Comparison of ENCODE assay signal across 27 mouse cellular contexts in the genomic region with DNA sequence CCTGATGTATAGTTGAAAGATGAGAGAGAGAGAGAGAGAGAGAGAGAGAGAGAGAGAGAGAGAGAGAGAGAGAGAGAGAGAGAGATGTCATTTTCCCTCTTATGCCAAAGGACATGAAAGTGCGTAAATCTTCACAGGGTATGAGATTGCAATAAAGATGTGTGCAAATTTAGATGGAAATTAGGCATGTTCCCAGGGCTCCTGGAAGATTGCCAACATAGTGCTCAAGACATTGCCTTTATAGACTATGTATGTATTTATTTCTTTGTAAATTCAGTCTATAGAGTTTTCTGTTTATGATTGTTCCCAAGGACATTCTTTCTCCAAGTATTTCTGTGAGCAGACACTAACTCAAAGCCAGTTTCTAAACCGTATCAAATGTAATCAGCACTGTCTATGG.
DNase-seq lines count a peak whose midpoint lies in the region; ATAC-seq and TF ChIP-seq lines count a peak whose summit lies in the region.
"Had no signal": no experiment of that assay in that cellular context is flagged by ENCODE, and none has a peak within 500 bp of the region (broad histone marks: within the 10 kb centered on the region; RNA-seq: fewer than 3 reads in every experiment).

No protein-coding gene starts in this region.

- TF ChIP-seq CTCF in forebrain, postnatal 0 days (IDR thresholded peaks at IDR 0.05; ENCODE audit: low read depth): no peak

- peak; percentile 4 to 7 for DNase-seq in cerebellum, postnatal 10 days
- no peak for DNase-seq in cerebellum, adult 9-11 months
- peak; percentile 28 for DNase-seq in forebrain, embryonic 14.5 days (ENCODE audit: low spot score)
- DNase-seq in forebrain, postnatal 0 days: no peak
- peak; percentile 49 for DNase-seq in midbrain, embryonic 14.5 days
- DNase-seq in midbrain, embryonic 11.5 days (ENCODE audit: low spot score, missing footprints): no peak
- DNase-seq: adrenal gland, adult 8-10 months; adrenal gland, postnatal 14 days; adrenal gland, postnatal 36 days; B cell, adult 2 months; cerebellum, adult 11 months; cerebellum, adult 18-20 months; cerebellum, adult 8-10 months; cerebellum, postnatal 14 days; cerebellum, postnatal 36 days; embryo, embryonic 11 days had no signal

- WGBS in forebrain, embryonic 14.5 days: 79% methylated on average over 2 of the region's 2 CpGs
- WGBS in forebrain, postnatal 0 days: 69% methylated on average over 2 of the region's 2 CpGs
- WGBS in midbrain, embryonic 14.5 days: 55% methylated on average over 2 of the region's 2 CpGs
- 87% methylated on average over 2 of the region's 2 CpGs for WGBS in midbrain, embryonic 11.5 days

- no peak for ATAC-seq in forebrain, embryonic 14.5 days
- no peak for ATAC-seq in forebrain, postnatal 0 days
- ATAC-seq in midbrain, embryonic 14.5 days (ENCODE audit: low FRiP score, low TSS enrichment): no peak
- no peak for ATAC-seq in midbrain, embryonic 11.5 days (ENCODE audit: low FRiP score)
- ATAC-seq: activated CD4-positive, CD25-positive, alpha-beta regulatory T cell, adult 4 months; CD4-positive, CD25-positive, alpha-beta regulatory T cell, adult 4 months; forebrain, embryonic 15.5 days; Patski had no signal

- no peak overlapping the region for H3K4me2 ChIP-seq in forebrain, embryonic 14.5 days (ENCODE audit: low read length)
- H3K4me2 ChIP-seq in forebrain, postnatal 0 days (ENCODE audit: low read depth): no peak overlapping the region
- no peak overlapping the region for H3K4me2 ChIP-seq in midbrain, embryonic 14.5 days (ENCODE audit: low read length)
- H3K4me2 ChIP-seq in midbrain, embryonic 11.5 days: no peak overlapping the region
- H3K4me2 ChIP-seq: embryonic facial prominence, embryonic 12.5 days; embryonic facial prominence, embryonic 15.5 days; forebrain, embryonic 12.5 days; forebrain, embryonic 15.5 days had no signal

- no peaks in the 10 kb centered on the region for H3K4me1 ChIP-seq in forebrain, embryonic 14.5 days (ENCODE audit: control insufficient read depth, insufficient read depth, low read length)
- H3K4me1 ChIP-seq in forebrain, postnatal 0 days (ENCODE audit: insufficient read depth): no peaks in the 10 kb centered on the region
- H3K4me1 ChIP-seq in midbrain, embryonic 14.5 days (ENCODE audit: control insufficient read depth, insufficient read depth, low read length): no peaks in the 10 kb centered on the region
- no peaks in the 10 kb centered on the region for H3K4me1 ChIP-seq in midbrain, embryonic 11.5 days (ENCODE audit: control insufficient read depth, insufficient read depth, low read length)
- H3K4me1 ChIP-seq: embryonic facial prominence, embryonic 12.5 days; embryonic facial prominence, embryonic 15.5 days; forebrain, embryonic 10.5 days; forebrain, embryonic 12.5 days; forebrain, embryonic 15.5 days had no signal

- no peaks in the 10 kb centered on the region for H3K27me3 ChIP-seq in forebrain, embryonic 14.5 days (replicated peaks; ENCODE audit: control insufficient read depth, insufficient read depth, low read length)
- no peaks in the 10 kb centered on the region for H3K27me3 ChIP-seq in forebrain, postnatal 0 days (ENCODE audit: insufficient read depth, low read length)
- H3K27me3 ChIP-seq in midbrain, embryonic 14.5 days (ENCODE audit: control insufficient read depth, insufficient read depth, low read length): no peaks in the 10 kb centered on the region
- H3K27me3 ChIP-seq in midbrain, embryonic 11.5 days (ENCODE audit: control insufficient read depth, insufficient read depth, low read length): no peaks in the 10 kb centered on the region
- H3K27me3 ChIP-seq: CH12.LX; embryonic facial prominence, embryonic 12.5 days; embryonic facial prominence, embryonic 15.5 days; forebrain, embryonic 12.5 days; forebrain, embryonic 15.5 days had no signal

- H3K9ac ChIP-seq in forebrain, embryonic 14.5 days (ENCODE audit: low read length): no peak overlapping the region
- H3K9ac ChIP-seq in forebrain, postnatal 0 days: no peak overlapping the region
- no peak overlapping the region for H3K9ac ChIP-seq in midbrain, embryonic 14.5 days (replicated peaks; ENCODE audit: low read length)
- H3K9ac ChIP-seq in midbrain, embryonic 11.5 days (ENCODE audit: low read length): no peak overlapping the region
- H3K9ac ChIP-seq: embryonic facial prominence, embryonic 12.5 days; embryonic facial prominence, embryonic 15.5 days; forebrain, embryonic 12.5 days; forebrain, embryonic 15.5 days had no signal

- H3K4me3 ChIP-seq in forebrain, embryonic 14.5 days (ENCODE audit: low read depth, low read length): no peak overlapping the region
- H3K4me3 ChIP-seq in forebrain, postnatal 0 days (ENCODE audit: low read depth, low read length): no peak overlapping the region
- H3K4me3 ChIP-seq in midbrain, embryonic 14.5 days (replicated peaks; ENCODE audit: low read depth, low read length): no peak overlapping the region
- H3K4me3 ChIP-seq in midbrain, embryonic 11.5 days (ENCODE audit: low read depth, low read length): no peak overlapping the region
- H3K4me3 ChIP-seq: embryonic facial prominence, embryonic 12.5 days; embryonic facial prominence, embryonic 15.5 days; erythroblast, embryonic 14.5 days; forebrain, embryonic 10.5 days; forebrain, embryonic 12.5 days; forebrain, embryonic 15.5 days had no signal

- H3K27ac ChIP-seq in forebrain, embryonic 14.5 days (ENCODE audit: low read depth, low read length): no peak overlapping the region
- H3K27ac ChIP-seq in forebrain, postnatal 0 days (ENCODE audit: low read depth, low read length): no peak overlapping the region
- no peak overlapping the region for H3K27ac ChIP-seq in midbrain, embryonic 14.5 days (replicated peaks; ENCODE audit: low read depth, low read length)
- no peak overlapping the region for H3K27ac ChIP-seq in midbrain, embryonic 11.5 days (ENCODE audit: low read depth, low read length)
- H3K27ac ChIP-seq: embryonic facial prominence, embryonic 12.5 days; embryonic facial prominence, embryonic 15.5 days; forebrain, embryonic 10.5 days; forebrain, embryonic 12.5 days; forebrain, embryonic 15.5 days had no signal

- H3K36me3 ChIP-seq in forebrain, embryonic 14.5 days (ENCODE audit: control insufficient read depth, insufficient read depth, low read length): no peaks in the 10 kb centered on the region
- H3K36me3 ChIP-seq in forebrain, postnatal 0 days (ENCODE audit: insufficient read depth): no peaks in the 10 kb centered on the region
- H3K36me3 ChIP-seq in midbrain, embryonic 14.5 days (ENCODE audit: control insufficient read depth, insufficient read depth, low read length): no peaks in the 10 kb centered on the region
- no peaks in the 10 kb centered on the region for H3K36me3 ChIP-seq in midbrain, embryonic 11.5 days (ENCODE audit: control insufficient read depth, insufficient read depth, low read length)
- H3K36me3 ChIP-seq: embryonic facial prominence, embryonic 12.5 days; embryonic facial prominence, embryonic 15.5 days; forebrain, embryonic 10.5 days; forebrain, embryonic 12.5 days; forebrain, embryonic 15.5 days; G1E had no signal

- no peaks in the 10 kb centered on the region for H3K9me3 ChIP-seq in forebrain, embryonic 14.5 days (replicated peaks; ENCODE audit: control insufficient read depth, low read length)
- H3K9me3 ChIP-seq in forebrain, postnatal 0 days (ENCODE audit: low read length): no peaks in the 10 kb centered on the region
- H3K9me3 ChIP-seq in midbrain, embryonic 14.5 days (ENCODE audit: control insufficient read depth, low read length): no peaks in the 10 kb centered on the region
- H3K9me3 ChIP-seq in midbrain, embryonic 11.5 days (ENCODE audit: control insufficient read depth, low read length): no peaks in the 10 kb centered on the region
- H3K9me3 ChIP-seq: embryonic facial prominence, embryonic 12.5 days; embryonic facial prominence, embryonic 15.5 days; forebrain, embryonic 10.5 days; forebrain, embryonic 12.5 days; forebrain, embryonic 15.5 days; G1E had no signal

Comparison
In these comparisons a context has a peak if more than half of its experiments do, and no peak if none do; other contexts are left out.
1. DNase-seq: peak in cerebellum, postnatal 10 days (2 of 2), forebrain, embryonic 14.5 days (single experiment) and midbrain, embryonic 14.5 days (single experiment); none in cerebellum, adult 9-11 months (single experiment), forebrain, postnatal 0 days (single experiment) and midbrain, embryonic 11.5 days (single experiment).